Mouse (Mus musculus) liver, adult 2 months (tissue): ENCODE data around the gene Med11.

Experiments used
- CTCF ChIP-seq: fragments of 200-500 bp; IDR thresholded peaks from 2 replicates; pipeline ENCODE4 v1.5.1; 2011; ENCODE audit warnings: low read depth, low read length, control low read depth
- POLR2A ChIP-seq: fragments of 200-500 bp; IDR thresholded peaks from 2 replicates; pipeline ENCODE4 v1.6.1; 2011; ENCODE audit warnings: low read length, control low read depth; ENCODE audit not compliant: insufficient read depth; ENCODE audit errors: extremely low read depth

DNA sequence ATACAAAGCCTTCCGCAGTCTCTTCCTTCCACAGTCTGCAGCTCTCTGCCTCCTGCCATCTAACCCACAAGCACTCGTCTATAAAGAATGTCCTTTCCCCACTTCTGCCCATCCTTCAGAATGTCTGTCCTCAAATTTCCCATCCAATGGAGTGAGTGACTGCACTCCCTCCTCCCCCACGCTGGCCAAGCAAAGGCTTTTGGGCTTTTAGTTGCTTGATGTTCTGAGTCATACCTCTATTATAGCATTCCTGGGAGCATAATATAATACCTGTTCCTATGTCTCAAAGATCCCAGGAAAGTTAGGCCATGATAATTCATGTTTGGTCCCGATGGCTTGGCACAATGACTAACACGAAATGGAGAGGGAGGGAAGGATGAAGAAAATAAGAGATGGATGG lies 20.1 kb upstream of the Med11 start:
- no peak for TF ChIP-seq CTCF
- no peak for TF ChIP-seq POLR2A
